Mouse (Mus musculus): ENCODE measurements around the gene Mrpl49.

GRCm38 (mm10) chr19:6105586-6105985 lies 48.0 kb upstream of the Mrpl49 start, which contains the start of gene Naaladl1:
- TF ChIP-seq CTCF (IDR thresholded peaks at IDR 0.05) (no peak), EP300 (IDR thresholded peaks at IDR 0.05; ENCODE audit: insufficient read depth, low read depth, low read length) (no peak)

All from heart, adult 2 months (tissue).